Mouse (Mus musculus): ENCODE results near the gene Sarnp.

GRCm38 (mm10) chr10:128837400-128837799 is 20.3 kb downstream of the Sarnp start:
- no peak for TF ChIP-seq CTCF (IDR thresholded peaks at IDR 0.05; ENCODE audit: control insufficient read depth, insufficient read depth, low read length)
- TF ChIP-seq POLR2A (IDR thresholded peaks at IDR 0.05; ENCODE audit: borderline replicate concordance, control insufficient read depth, low read depth, low read length), result no peak

Data from bone marrow, adult 2 months (tissue).